Mouse (Mus musculus): Measurements from ENCODE around the gene Egln1.
A peak's percentile ranks its signal among the peaks of the same experiment; 100 is the strongest.

Gene Egln1

DNA sequence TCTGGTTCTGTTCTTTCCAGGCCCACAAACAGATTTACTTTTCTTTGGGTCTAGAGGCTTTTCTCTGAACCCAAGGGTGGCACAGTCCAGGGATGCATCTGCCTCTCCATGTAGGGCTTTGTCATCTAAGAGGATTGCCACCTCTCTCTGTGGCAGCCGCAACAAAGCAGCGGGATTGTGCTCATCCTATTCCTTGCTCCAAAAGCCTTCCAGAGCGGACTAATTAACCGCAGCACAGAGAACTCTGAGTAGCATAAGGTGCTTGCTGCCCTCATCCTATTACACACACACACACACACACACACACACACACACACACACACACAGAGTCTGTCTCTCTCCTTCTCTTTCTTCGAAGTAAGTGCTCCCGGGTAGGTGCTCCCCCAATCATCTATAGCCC lies 5.3 kb downstream of the Egln1 start:
- no peak for DNase-seq

DNA sequence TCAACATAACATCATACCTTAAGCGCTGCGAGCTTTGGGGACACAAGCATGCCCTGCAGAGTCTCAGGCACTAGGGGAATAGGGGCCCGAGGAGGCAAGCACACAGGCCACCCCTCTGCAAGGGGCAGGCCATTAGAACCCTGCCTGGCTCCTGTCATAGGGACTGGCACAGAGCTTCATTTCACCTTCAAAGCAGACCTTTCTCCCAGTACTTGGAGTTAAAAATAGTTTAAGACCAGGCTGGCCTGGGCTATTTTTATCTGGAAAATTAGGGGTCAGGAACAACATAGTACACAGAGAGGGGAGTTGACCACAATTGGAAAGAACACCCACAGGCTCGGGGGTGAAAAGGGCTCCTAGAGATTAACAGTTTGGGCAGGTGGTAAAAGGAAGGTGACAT lies 11.8 kb downstream of the Egln1 start:
- no peak for DNase-seq

DNA sequence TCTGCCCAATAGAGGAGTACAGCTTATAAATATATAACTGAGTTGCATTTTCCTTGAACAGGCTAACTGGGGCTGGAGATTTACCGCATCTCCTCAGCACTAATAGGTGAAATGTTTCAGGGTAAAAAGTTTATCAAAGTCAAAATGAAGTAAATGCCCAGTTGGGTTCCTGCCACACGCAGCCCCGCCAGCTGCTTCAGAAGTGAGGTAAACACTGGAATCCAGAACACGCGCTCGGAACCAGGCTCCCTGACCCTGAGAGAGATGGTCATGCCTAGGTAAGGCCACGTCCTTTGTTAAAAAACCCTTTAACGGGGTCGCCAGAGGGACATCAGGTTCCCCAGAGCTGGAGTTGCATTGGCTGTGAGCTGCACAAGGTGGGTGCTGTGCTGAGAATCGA lies 12.4 kb downstream of the Egln1 start:
- no peak for DNase-seq

DNA sequence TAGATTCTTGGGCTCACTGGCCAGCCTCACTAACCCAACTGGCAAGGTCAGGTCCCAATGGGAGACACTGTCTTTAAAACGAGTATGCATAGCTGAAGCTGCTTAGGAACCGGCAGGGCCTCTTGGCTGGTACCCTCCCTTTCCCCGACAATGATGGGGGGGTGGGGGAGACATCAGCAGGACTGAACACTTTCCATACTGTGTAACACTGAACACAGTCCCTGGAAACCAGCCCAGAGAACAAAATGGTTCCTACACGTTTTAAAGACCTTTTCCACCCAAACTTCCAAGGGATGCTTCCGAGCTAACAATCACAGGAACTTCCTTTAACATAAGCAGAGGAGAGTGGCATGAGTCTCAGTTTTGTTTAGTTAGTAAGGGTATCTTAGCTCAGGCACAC lies 14.0 kb downstream of the Egln1 start:
- no peak for DNase-seq

DNA sequence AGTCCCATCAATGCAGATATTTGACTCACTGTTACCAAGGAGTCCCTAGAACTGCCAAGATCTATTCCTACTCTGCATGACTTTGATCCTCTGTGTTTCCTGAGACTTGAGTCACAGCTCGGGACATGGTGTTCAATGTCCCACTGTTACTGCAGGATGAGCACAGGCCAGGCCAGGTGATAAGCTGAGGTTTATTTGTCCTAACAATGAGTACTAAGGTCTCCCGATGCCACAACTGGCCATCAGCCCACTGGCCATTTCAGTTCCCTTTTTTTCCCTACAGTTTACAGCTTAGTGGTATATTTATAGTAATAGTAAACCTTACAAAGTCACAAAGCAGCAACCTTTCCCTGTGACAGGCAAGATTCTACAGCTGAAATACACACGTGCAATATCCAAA lies 16.7 kb downstream of the Egln1 start:
- DNase-seq = no peak

DNA sequence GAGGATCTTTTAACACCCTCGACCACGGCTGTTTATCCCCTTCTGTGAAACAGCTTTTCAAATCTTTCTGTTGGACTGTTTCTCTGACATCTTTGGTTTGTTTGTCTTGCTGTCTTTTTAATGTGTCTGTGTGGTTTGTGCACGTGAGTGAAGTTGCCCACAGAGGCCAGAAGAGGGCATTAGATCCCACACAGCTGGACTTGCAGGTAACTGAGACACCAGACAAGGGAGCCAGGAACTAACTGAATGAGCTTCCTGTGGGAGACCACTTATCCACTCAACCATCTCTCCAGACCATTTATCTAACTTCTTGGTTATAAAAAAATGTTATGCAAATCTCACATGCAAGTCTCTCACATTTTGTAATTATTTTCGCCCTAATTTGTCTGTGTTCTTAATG lies 18.5 kb downstream of the Egln1 start:
- no peak for DNase-seq

DNA sequence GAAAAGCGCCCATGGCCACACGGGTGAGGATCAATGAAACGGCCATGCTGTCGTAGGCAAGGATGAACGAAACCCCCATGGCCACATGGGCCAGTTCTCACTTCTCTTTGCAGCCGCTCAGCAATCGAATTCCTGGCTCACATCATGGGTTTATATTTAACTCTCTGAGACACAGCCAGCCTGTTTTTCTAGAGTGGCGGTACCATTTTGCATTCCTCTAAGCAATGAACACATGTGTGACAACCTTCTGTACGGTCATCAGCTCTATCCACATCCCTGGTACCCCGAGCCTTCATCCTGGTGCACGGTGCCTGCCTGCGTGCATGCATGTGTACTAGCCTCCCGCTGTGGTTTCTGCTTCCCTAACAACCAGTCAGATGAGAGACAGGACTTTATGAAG lies 19.0 kb downstream of the Egln1 start:
- peak in 1 of 2 experiments; percentile 21 for DNase-seq

DNA sequence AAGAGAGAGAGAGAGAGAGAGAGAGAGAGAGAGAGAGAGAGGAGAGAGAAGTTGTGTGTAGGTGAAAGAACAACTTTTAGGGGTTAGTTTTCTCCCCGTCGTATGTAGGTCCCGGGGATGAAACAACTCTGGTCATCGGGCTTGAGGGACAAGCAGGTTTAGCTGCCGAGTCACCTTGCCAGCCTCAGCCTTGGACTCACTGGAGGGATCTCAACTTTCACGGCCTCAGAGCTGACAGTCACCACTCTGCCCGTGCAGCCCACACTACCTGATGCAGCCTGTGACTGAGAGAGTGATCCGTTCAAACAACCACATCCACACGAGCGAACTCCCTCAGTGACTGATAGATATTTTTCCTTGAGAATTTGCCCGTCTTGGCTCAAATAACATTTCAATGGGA lies 20.1 kb downstream of the Egln1 start:
- no peak for DNase-seq

DNA sequence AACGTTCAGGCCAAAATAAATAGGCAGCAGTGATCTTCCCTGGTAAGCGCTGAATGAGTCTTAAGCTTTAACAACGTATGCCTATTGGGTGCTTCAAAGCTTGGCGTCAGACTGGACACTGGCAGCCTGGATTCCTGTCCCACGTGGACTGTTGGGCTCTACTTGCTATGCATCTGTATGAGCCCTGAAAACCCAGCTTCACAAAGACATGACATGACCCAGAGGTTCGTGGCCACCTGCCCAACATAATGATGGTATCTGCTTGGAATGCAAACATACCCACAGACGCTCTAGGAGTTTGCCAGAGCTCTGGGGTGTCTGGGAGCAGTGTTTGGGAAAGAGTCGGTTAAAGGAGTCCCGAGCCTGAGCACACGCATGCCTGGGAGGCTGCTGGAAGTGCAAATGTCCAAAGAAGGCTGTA lies 22.8 kb downstream of the Egln1 start:
- DNase-seq = peak in 1 of 2 experiments; percentile 18

DNA sequence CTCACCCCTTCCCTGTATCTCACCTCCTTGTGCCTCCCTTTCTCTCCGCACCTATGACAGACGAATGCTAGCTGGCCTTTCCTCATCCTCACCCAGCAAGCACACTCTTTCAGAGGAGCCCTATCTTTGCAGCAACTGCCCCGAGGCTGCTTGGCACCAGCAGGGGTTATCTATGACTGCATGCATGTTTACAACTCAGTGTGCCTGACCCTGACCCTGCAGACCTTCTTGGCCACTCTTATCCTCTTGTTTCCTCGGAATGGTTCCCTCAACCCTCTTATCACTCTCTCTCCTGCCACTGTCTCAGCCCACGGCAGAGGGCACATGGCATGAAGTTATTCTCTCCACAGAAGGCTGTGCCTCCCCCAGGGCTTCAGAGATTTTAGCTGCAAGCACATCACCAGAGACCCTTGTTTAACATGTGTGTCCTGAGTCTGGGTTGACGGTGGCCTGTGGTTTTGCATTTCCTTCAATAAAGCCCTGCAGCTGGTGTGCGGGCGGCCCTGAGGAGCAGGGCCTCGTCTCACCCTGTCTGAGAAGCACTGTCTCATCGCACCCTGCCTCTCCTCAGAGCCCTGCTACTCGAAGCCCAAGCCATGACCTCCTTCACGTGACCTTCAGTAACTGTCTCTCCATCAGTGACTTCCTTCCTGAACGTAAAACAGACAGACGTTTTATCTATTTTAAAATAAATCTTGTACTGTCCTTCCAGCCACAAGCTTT lies 23.4 kb downstream of the Egln1 start:
- no peak for DNase-seq

DNA sequence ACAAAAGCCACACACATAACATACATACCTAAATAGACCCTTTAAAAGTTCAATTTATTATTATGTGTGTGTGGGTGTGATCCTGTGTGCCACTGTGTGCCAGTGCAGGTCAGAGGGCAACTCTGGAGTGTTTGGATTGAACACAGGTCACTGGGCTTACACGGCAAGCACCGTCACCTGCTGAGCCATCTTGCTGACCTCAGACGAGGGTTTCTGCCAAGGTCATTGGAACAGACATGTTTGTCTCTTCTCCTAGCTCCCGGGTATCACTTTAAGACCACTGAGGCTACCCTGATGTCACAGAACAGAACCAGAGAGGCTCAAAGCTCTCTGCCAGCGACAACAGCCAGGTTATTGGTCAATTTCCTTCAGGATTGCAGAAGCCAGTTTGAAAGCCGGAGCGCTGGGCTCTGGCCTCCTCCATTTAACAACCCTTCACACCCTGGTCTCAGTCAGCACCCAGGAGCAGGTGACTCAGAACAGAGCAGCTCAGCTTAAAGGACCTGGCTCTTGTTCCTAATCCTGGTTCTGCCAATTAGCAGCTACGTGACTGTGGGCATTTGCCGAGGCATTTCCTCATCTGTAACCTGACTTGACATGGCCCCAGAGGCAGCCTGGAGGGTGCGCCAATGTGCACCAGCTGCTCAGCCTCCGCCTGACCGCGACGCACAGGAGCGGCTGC lies 25.0 kb downstream of the Egln1 start:
- DNase-seq = peak; percentile 57 to 58

DNA sequence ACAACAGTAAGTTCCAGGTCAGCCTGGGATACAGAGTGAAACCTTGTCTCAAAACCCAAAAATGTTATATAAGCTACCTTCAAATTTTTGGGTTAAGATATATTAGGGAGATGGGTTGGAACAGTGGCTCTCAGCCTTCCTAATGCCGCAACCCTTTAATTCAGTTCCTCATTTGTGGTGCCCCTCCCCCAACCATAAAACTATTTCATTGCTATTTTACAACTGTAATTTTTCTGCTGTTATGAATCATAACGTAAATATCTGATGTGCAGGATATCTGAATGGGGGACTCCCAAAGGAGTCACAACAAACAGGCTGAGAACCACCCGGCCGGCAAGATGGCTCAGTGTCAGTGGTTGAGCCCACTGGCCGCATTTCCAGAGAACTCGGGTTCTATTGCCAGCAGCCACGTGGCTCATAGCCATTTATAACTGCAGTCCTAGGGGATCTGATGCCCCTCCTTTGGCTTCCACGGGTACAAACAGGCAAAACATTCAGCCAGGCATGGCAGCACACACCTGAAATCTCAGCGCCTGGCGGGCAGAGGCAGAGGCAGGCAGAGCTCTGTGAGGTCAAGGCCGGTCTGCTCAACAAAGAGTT lies 26.5 kb downstream of the Egln1 start:
- DNase-seq = peak in 1 of 2 experiments; percentile 49

DNA sequence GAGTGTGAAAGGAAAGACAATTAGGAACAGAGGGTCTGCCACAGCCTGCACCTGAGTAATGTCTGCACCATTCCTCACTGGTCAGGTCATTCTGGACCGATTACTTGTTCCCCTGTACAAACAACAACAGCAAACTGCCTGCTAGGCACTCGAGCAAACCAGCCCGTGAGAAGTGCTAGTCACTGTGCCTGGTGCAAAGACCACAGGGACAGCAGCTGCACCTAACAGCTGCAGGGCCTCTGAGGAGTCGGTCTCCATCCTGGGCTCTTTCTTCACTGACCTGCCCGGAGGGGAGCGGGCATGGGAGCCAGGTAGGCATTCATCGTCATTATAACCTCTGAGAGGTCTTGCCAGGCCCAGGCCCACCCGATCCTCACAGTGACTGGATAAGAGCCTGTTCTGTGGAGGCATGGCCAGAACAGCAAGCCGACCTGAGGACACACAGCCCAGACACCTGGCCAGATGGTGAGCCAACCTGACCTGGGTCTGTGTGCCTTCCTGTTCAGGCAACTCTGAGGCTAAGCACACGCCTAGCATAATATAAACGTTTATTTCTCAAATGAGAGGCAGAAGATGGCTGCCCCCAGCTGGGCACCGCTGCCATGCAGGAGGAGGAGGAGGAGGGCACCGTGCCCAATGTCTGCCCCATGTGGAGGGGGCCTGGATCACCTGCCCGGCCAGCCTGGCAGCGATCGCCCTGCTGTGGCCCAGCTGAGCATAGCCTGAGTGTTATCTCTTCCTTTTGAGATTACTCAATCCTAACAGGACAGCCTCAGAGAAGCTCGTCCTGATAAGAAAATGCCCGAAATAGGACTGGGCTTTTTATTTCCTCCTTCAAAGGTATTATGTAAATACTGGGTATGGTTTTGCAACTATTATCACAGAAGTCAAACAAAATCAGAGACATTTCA lies 27.5 kb downstream of the Egln1 start:
- peak in 1 of 2 experiments; percentile 58 for DNase-seq

DNA sequence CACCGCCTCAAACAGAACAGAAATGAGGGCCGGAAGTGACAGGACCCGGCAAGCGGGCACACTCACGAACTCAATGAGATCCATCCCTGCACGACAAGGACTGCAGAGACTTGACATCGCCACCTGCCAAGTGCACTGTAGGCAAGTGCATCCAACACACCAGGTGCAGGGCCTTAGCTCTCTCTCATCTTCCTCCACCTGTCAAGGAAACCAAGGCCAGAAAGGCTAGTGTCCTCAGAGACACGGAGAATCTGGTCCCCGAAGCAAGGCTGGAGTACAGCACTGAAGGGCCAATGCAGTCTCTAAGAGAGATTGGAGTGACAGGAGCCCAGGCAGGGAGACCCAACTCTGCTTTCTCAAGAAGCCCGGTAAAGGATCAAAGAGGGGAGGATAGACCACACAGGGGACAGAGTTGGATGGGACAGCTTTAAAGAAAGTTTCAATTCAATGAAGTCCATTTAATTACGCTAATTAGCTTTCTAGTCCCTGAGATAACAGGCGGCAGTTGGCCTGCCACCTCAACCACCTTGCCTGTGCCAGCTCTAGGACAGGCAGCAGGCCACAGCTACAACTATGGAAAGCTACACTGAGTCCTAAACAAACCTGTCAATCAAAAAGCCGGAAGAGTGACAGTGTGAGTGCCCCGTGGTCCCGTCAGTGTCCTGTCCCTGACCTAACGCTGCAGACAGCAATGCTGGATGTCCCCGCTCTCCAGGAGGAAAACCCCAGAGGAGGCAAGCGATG lies 31.2 kb downstream of the Egln1 start:
- peak; percentile 33 to 42 for DNase-seq

DNA sequence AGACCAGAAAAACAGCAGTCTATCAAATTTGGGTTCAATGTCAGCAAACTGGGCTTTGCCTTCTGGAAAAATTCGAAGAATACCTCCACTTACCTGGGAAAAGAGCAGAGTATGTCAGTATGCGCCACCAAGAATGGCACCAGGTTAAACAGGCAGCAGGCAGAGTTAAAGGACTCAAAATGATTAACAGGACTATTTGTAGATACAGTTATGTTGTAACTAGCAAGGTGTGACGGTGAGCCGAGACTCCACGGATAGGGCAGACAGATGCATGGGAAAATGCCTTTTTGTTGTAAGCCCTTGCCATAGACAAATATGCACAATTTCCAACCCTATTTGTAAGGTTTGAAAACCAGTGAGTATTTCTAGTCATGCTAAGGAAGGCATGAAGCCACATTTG lies 35.1 kb downstream of the Egln1 start:
- no peak for DNase-seq

DNA sequence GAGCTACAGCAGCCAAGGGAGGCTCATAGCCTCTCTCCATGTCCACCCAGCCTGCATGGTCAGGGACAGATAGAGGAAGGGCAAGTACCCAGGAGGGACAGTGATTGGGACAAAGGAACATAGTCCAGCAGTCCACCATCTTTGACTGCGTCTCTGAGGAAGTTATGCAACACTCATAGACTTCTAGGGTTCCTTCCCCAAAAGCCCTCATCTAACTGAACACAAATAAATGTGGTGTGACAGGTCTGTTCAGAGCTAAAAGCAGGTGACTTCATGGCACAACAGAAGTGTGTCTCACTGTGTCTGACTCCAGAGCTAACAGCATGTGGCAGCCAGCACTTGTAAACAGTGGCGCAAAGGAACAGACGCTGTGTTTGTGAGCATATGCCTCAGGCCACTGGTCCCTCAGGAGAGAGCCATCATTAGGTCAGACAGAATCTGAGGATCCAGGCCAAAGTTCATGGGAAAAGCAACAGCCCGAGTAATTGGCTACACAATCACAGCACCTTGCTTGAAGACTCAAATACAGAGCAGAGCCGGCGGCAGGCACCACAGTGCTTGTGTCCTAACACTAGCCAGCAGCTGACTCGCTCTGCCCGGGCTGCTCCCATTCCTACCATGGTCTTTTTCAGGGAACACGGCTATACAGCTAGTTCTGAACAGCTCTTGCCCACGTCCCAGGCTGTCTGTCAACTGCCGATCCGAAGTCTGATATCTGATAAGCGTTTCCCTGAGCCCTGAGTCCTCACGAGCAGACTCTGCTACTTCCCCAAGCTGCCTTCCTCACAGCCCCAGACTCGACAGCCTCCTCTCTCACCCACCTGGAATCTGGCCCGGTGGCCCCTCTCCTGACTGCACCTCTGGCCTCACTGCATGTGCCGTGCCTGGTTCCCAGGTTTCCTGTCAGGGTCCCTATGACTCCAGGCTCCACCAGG lies 36.9 kb downstream of the Egln1 start:
- no peak for DNase-seq

DNA sequence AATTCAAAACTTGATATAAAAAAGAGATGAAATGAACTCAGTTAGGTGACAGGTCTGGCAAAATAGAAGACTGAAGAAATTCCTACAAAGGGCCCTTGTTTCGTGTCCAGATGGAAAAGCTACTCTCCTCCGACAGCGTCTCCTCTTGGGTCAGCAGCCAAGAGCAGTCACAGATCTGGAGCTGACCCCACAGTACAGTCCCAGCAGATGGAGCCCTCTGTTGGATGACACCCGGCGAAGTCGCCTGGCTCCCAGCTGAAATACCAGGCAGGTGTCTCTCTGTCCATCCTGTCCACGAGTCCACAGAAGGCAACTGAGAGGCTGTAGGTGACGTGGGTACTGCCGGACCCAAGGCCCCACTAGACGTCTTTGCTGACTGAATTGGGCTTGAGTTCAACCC lies 38.8 kb downstream of the Egln1 start:
- DNase-seq = peak; percentile 77 to 79

DNA sequence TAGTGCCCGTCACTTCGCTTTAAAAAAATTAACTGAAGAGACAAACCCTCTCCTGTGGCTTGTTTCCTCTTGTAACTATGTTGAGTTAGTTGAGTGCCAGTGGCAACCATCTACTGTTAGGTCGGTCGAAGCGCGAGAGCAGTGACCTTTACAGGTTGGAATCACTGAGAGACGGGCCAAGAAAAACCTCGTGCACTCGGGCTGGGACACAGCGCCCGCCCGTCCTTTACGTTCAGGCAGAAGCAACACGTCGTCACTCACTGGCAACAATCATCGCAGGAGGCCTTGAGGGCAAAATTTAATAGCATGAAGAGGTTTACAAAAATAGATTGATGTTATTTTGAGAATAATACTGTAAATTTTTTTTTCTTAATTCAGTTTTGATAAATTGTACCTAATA lies 39.2 kb downstream of the Egln1 start:
- DNase-seq = no peak

DNA sequence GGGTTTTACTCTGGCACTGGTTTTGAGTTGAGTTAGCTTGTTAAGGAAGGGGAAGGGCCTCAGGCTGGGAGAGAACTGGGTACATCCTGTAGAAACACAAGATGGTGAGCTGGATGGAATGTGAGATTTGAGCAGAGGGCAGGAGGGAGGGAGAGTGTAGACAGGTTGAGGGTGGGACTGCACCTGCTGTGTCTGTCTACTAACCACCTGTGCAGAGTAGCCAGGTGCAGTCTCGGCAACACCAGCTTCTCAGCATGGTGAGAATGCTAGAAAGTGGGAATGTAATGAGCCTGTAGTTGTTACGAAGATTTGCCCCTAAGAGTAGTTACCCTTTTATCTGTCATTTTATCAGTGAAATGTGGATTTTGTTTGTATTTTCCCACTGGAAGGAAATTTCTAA lies 43.6 kb downstream of the Egln1 start:
- DNase-seq = no peak

DNA sequence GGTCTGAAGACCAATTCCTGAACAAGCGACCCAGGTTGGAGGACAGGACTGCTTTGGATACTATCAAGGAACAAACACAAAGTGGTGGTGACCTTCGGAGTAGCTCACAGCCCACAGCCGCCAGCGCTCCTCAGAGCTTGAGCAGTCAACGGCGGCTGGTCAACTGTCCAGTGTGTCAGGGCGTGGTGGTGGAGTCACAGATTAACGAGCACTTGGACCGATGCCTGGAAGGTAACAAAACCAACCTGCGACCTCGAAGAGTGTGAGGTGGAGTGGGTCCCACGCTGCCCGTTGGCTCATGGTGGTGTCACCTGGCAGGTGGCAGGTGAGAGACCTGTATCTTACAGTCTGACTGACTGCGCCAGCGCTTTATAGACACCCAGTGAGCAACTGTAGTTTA lies 45.9 kb downstream of the Egln1 start:
- peak in 1 of 2 experiments; percentile 14 for DNase-seq

DNA sequence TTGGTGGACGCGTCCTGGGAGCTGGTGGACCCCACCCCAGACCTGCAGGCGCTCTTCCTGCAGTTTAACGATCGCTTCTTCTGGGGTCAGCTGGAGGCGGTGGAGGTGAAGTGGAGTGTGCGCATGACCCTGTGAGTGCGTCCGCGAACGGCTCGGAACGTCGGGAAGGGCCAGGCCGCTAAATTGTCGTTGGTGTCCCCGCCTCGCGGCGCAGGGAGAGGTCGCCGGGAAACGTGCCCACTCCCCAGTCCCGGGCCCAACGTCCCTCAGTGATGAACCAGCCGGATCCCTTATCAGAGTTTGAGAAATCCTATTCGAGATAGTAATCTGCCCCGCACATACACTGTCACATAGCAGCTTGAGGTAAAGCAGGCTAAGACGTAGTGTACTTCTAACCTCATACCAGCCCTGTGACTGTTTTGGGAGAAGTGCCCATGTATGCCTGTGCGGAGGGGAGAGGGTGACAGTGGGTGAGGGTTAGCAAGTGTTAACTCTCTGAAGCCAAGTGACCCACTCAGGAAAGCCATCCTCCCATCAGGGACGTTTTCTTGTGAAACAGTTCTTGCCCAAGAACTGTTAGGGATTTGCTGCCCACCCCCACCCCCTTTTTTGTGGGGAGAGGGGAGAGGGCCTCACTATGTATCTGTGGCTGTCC lies 50.7 kb downstream of the Egln1 start:
- peak; percentile 41 to 57 for DNase-seq
